Mouse (Mus musculus) cerebellum, adult 18-20 months (tissue): ENCODE data around the gene Arhgef2.
"Not testable (repeated sequence)": the region's sequence is repeated elsewhere in the genome, so short reads cannot be mapped to it uniquely, and the experiment has no call there.

Source experiments
- DNase-seq, 2 experiments: peaks; one replicate each; pipeline ENCODE4 v3.0.0; 2021

The Arhgef2 gene

GRCm38 (mm10) chr3:88605666-88606065 is at the start of gene Arhgef2:
Arhgef2 (plus strand) TSS chr3:88605966.
- DNase-seq = not testable (repeated sequence)

GRCm38 (mm10) chr3:88556616-88557015 is 49.1 kb upstream of the Arhgef2 start:
- no peak for DNase-seq

- no peak for DNase-seq
These were observed 46.2 kb upstream of the Arhgef2 start for GRCm38 (mm10) chr3:88559596-88559995.

GRCm38 (mm10) chr3:88561989-88562388 is 43.8 kb upstream of the Arhgef2 start:
- DNase-seq = no peak

GRCm38 (mm10) chr3:88563442-88563841 is 42.3 kb upstream of the Arhgef2 start:
- DNase-seq = no peak

GRCm38 (mm10) chr3:88563966-88564365 is 41.8 kb upstream of the Arhgef2 start:
- DNase-seq = no peak

- DNase-seq = no peak
These were observed 39.6 kb upstream of the Arhgef2 start for GRCm38 (mm10) chr3:88566116-88566515.

- DNase-seq = no peak
These were observed 39.2 kb upstream of the Arhgef2 start for GRCm38 (mm10) chr3:88566536-88567061.

GRCm38 (mm10) chr3:88567892-88568291 is 37.9 kb upstream of the Arhgef2 start:
- DNase-seq = no peak

GRCm38 (mm10) chr3:88568615-88569014 is 37.2 kb upstream of the Arhgef2 start:
- DNase-seq = no peak

GRCm38 (mm10) chr3:88569093-88569492 is 36.7 kb upstream of the Arhgef2 start:
- no peak for DNase-seq

- no peak for DNase-seq
These were observed 36.1 kb upstream of the Arhgef2 start for GRCm38 (mm10) chr3:88569694-88570093.

GRCm38 (mm10) chr3:88570341-88570740 is 35.4 kb upstream of the Arhgef2 start:
- DNase-seq = no peak

- DNase-seq = no peak
These were observed 33.9 kb upstream of the Arhgef2 start for GRCm38 (mm10) chr3:88571856-88572255.

GRCm38 (mm10) chr3:88572835-88573234 is 32.9 kb upstream of the Arhgef2 start:
- no peak for DNase-seq

GRCm38 (mm10) chr3:88573810-88574209 is 32.0 kb upstream of the Arhgef2 start:
- no peak for DNase-seq

GRCm38 (mm10) chr3:88575540-88575939 is 30.2 kb upstream of the Arhgef2 start, which contains the start of gene Ssr2:
Ssr2 (plus strand) TSS chr3:88575876.
- DNase-seq = no peak

GRCm38 (mm10) chr3:88577846-88578245 is 27.9 kb upstream of the Arhgef2 start:
- not testable (repeated sequence) for DNase-seq

GRCm38 (mm10) chr3:88578498-88579424 is 27.0 kb upstream of the Arhgef2 start:
- DNase-seq = no peak

GRCm38 (mm10) chr3:88579454-88580117 is 26.2 kb upstream of the Arhgef2 start:
- peak; percentile 81 to 86 for DNase-seq

GRCm38 (mm10) chr3:88585769-88586168 is 20.0 kb upstream of the Arhgef2 start:
- no peak for DNase-seq

GRCm38 (mm10) chr3:88586640-88587039 is 19.1 kb upstream of the Arhgef2 start:
- DNase-seq = no peak

- DNase-seq = no peak
These were observed 15.5 kb upstream of the Arhgef2 start for GRCm38 (mm10) chr3:88590246-88590645.

- DNase-seq = no peak
These were observed 14.7 kb upstream of the Arhgef2 start for GRCm38 (mm10) chr3:88591044-88591443.
